Mouse (Mus musculus): ENCODE data around the gene Anapc1.

- TF ChIP-seq CTCF (IDR thresholded peaks at IDR 0.05; ENCODE audit: control insufficient read depth, insufficient read depth, low read length) (no peak), POLR2A (IDR thresholded peaks at IDR 0.05; ENCODE audit: borderline replicate concordance, control insufficient read depth, low read depth, low read length) (no peak)
Observed at GRCm38 (mm10) chr2:128735089-128735488, 47.9 kb upstream of the Anapc1 start.
